Mouse (Mus musculus): Measurements from ENCODE around the gene Ndufv3. TPM values are rescaled to one million over a fixed set of nuclear protein-coding genes. Genes with fewer than 3 reads are reported as not detected.

The Ndufv3 gene
- polyA plus RNA-seq (2017; shearing (Covaris generic)): 100 to 1,000 TPM; 248 to 290 TPM

DNA sequence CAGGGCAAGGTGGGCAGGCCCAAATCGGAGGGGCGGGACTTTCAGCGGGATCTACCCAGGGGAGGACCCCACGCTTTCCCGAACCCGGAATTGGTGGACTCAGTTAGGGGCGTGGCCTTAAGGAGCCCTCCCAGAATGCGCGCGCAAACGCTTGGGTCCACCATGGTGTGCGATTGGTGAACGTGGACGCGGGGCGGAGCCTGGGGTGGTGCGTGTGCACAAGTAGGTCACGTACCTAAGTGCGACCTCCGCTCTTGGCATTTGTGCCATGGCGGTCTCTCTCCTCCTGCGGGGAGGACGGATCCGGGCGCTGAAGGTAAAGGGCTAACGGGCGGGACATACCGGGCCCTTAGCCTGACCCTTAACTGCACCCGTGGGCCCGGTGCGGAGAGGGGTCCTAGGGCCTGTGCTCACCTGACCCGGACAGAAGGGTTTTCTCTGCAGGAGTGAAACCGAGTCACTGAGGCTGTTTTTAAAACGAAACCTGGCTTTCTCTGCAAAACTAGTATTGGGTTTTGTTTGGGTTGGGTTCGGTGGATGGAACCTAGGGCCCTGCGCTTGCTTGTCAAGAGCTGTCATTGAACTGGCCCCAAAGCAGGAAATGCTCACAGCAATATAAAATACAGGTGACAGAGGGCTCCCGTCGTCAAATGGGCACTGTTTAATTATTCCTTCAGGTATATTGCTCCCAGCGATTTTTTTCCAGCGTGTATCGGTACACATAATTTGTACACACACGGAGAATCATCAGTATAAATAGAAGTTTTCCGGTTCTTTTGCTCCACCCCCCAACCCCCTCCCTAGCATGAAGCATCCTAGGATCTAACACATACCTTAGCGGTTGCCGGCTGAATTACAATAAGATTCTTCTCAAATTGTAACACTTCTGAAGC lies at the start of gene Ndufv3, which contains the start of gene Wdr4:
Gene Ndufv3 (plus strand): TSS at position 170 of the 893 bp plus-strand sequence.
Gene Wdr4 (minus strand): TSS at position 35 of the 893 bp plus-strand sequence.
- ATAC-seq: peak; percentile 94

DNA sequence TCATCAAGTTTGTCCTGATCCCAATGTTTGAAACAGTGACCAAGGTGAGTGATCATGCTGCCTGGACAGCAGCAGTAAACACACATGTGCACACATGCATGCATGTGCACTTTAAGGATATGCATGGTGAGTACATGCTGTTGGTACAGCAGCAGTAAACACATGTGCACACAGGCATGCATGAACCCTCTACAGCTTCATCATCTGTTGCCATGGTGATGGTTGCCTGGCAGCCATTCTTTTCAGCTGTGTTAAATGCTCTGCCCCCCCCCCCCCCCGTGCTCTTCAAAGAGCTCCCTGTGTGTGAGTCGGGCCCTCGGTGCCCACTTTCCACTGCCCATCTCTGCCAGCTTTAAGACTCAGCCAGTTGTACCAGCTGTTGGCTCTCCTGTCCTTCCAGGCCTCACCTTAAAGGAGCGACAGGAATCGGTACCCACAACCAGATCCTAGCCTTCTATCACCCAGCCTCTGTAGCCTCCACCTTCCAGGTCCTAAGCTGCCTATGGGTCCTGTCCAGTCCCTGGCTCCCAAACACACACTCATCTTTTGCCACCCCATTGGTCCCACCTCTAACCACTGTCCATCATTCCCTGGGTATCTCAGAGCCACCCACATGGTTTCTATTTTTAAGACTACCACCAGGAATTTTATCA lies 49.0 kb upstream of the Ndufv3 start:
- ATAC-seq: no peak

DNA sequence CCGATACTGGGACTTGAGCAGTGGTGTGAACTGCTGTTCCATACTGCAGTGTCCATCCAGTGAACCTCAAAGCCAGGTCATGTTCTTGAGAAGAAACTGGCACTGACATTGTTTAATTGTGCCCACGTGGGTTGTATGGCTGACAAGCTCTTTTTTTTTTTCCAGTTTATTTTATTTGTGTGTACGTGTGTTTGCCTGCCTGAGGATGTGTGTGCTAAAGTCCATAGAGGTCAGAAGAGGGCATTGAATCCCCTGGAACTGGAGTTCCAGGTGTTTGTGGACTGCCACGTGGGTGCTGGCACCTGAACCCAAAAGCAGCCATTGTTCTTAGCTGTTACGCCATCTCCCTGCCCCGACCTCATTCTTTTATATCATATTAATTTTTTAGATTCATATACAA lies 45.5 kb upstream of the Ndufv3 start:
- no peak for ATAC-seq

DNA sequence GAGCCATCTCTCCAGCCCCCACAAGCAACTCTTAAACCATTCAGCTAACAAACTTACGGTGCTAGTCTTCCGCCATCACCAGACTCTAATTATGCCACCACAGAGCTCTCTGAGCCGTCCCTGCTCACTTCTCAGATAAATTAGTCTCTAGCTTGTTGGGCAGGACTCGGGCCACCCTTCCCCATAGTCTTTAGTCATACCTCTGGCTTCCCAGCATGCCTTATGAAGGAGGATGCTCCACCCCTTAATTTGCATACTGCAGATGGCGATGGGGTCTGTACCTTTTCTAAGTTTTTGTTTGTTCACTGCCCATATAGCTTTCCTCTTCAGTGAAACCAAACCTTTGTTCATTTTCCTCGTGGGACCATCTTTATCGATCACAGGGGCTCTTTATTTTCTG lies 41.3 kb upstream of the Ndufv3 start:
- no peak for ATAC-seq

DNA sequence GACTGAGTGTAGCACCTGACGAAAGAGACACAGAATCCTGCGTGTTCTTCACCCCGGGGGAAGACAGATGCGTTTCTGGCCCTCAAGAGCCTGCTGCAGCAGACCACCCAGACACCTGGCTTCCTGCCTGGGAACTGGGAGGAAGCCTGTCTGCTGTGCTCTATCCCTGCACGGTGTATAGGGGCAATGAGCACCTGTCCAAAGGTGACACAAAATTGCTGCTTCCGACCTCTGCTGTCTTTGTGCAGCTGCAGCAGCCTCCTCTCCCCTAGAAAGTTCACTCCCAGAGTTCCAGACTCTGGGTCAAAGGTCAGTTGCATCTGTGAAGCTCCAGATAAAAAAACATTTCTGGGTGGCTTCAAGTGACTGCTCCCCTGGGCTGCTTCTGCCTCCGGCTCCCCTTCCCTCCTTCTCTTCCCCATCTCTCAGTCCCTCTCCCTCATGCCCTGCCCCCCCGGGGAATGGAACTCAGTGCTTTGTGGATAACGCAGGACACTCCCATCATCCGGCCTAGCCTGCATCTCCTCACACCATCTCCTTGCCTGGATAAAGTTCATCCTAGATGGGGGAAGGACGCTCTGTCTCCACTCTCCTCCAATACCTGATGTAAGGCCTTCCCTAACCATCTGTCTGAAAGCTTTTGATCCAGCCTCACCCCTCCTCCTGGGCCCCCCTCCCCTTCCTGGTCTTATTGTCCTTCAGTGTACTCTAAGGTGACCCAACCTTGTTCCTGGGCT lies 40.6 kb upstream of the Ndufv3 start:
- no peak for ATAC-seq

DNA sequence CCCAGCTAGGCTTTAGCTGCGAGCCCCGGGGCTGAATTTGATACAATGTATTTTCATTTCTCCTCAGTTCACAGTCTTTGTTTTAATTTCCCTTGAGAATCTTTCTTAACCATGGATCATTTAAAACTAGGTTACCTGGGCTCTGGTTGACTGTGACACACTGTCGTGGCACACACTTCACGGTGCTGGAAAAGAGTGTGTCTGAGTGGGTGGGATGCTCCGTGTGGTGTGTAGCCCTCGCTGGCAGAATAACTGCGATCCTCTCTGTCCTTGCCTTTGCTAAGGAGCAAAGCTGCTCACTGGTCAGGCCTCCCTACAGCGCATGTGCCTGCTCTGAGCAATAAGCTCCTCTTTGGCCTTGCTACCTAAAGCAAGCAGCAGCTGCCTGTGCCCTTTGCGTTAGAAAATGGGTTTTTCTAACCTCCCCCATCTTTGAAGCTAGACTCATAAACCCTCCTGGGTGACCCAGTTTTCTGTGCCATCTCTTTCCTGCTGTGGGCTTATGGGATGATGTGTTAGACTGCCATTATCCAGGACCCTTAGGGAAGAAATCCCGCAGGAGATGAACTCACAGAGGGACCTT lies 33.2 kb upstream of the Ndufv3 start:
- no peak for ATAC-seq

DNA sequence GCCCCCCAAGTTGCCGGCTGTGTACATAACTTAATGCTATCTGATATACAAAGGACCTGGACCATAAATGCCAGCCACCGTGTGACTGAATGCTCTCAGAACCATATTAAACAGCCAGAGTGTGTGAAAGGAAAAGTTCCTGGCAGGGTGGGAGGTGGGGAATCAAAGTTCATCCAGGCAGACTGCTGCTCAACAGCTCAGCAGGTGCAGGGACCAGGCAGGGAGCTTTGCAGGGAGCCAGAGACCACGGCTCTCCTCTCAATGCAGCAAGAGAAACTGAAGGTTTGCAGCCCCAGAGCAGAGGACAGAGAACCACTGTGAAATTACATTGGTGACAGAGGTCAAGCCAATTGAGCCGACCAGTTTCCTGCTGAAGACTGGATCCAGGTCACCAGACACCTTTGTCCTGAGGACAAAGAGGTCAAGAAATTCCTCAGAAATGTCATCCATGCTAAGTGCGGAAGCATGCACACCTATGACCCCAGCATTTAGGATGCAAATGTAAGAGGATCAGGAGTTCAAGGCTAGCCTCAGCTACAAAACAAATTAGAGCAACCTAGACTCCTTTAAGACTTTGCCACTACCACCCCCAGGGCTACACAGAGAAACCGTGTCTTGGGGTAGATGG lies 32.4 kb upstream of the Ndufv3 start:
- ATAC-seq: no peak

DNA sequence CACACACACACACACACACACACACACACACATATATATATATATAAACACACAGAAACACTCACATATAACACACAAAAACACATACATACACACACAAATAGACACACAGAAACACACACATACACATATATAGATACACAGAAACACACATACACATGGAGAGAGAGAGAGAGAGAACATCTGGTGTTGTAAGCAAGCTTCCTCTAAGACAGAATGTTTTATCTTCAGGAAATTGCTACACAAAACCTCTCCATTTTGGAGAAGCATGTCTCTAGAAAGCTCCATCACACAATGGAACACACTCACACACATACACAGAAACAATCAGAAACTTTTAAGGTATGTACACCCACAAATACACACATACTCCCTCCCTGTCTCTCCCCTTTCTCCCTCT lies 28.6 kb upstream of the Ndufv3 start:
- ATAC-seq: no peak

DNA sequence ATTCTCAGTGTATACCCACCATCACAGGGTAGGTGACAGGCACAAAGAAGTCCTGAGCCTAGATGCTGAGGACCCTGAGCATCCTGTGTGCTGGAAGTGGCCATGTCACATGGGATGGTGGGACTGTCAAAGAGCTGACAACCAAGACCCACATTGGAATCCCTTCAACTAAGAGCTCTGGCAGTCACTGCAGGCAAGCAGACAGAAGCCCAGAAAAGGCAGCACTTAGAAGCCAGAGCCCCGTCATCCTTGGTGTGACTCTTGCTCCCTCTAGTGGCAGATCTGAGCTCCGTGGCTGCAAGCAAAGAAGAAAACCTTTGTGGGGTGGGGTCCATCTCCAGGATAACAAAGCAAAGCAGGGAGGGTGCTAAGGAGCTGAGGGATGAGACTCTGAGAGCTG lies 27.5 kb upstream of the Ndufv3 start:
- no peak for ATAC-seq

DNA sequence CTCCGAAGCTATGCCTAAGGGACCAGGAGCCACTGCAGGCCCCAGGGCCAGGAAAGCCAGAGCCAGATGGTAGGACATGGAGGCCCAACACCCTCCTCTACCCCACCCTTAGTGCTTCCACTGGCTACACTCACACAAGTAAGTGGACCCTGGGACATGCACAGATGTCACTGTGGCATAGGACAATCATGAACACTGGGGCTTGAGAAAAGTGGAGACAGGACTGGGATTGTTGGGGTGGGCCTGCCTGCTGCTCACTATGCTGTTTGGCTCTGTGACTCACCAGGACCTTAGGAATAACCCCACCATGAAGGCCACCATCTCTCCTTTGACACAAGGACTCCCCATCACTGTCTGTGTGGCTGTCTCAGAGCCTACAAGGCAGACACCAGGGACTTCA lies 24.9 kb upstream of the Ndufv3 start:
- ATAC-seq: no peak

DNA sequence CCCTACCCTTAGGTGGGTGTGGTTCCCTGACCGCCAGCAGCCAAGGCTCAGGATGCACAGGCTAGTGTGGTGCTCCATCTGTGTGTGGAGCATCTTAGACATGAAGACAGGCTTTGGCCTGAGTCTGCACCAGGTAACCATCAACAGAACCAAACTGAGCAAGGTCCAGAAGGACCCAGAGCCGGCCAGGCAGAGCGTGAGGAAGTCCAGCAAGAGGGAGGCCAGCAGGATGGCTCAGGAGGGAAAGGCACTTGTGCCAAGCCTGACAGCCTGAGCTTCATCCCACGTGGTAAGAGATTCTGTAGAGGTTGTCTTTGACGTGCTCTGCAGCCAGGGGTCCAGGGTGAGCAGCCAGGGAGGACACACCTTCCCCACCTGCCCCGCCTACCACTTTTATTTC lies 22.2 kb upstream of the Ndufv3 start:
- ATAC-seq: no peak

DNA sequence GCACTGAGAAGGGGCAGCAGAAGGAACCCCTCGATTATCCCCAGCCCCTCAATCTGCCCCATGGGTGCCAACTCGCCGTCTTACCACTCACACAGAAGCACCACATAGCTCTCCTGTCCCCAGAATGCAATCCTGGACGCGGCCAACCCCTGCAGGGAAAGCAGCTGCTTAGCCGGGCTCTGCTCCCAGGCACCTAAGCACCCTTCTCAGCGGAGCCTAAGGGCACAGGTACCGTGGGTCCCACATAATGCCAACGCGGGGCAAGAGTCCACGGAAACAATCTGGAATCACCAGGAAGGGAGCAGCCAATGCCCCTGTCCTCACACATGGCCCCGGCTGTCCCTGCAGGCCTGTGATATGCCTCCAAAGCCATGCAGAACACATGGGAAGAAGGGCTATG lies 20.2 kb upstream of the Ndufv3 start:
- ATAC-seq: no peak

DNA sequence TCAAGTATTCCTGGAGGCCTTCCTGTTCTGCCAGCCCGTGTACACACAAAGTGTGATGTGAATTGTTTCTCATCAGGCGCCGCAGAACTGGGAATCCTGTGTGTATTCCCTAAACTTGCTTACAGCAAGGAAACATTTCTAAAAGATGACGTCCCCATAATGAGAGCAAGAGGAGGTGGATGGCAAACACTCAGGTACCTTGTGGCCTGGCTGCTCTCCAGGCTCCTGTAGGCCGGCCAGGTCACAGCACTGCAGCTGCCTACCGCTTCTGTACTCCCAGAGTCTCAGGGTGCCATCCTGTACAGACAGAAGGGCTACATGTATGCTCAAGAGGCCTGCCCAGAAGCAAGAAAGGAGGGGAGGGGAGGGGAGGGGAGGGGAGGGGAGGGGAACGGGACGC lies 19.5 kb upstream of the Ndufv3 start:
- no peak for ATAC-seq

DNA sequence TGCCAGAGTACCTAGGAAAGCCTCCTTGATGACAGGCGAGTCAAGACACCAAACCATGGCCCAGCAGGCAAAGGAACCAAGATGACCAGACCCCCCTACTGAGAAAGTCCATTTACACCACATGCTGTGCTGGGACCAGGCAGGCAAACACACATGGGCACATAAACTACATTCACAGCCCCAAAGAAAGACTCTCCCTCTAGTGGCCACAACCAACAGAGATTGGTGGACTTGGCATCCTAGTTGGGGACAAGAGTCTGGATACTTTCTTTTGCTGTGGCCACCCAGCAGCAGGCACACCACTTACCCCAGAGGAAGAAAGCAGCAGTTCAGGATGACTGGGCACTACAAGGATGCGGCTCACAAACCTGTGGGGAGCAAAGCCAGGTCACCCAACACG lies 19.0 kb upstream of the Ndufv3 start:
- ATAC-seq: no peak

DNA sequence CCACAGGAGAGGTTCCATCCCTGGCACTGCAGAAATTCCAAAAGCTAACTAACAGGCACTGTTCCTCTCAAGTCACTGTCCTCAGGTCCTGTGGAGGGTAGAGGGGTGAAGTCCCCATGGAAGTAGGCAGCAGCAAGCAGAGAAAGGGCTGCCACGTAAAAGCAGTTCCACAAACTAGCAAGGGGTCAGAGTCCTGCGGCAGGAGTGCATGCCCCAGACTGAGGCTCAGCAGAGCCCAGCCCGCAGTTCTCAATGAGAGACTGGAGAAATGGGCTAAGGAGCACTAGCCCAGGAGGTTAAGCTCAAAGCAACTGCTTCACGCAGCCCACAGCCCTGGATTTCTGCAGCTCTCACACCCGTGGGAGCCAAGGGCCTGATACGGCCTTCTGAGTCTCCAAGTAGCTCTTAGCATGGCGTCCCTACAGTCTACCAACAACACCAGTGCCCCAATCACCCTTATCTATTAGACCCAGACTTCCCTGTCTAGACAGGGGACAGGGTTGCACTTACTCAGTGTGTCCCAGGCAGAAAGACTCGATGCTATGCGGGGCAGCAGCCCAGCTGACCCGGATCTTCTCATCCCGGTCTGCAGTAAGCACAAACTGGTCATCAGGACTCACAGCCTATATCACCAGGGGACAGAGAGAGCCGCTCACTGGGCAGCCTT lies 17.5 kb upstream of the Ndufv3 start:
- no peak for ATAC-seq

DNA sequence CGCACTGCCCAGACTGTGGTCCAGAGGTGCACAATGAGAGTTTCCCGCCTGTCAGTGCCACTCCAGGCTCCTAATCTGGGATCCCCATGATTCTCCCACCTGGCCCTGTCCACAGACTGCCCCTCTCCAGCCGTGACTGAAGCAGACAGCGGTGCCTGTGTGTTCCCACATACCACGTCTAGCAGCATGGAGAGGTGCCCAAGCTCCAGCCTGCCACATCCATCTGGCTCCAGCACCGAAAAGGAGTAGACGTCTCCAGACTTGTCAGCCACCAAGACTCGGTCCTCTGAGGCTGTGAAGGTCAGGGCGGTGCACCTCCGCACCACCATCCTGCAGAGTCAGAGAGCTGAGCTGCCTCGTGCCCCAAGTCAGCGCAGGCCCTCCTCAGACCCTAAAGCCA lies 16.6 kb upstream of the Ndufv3 start:
- ATAC-seq: no peak

DNA sequence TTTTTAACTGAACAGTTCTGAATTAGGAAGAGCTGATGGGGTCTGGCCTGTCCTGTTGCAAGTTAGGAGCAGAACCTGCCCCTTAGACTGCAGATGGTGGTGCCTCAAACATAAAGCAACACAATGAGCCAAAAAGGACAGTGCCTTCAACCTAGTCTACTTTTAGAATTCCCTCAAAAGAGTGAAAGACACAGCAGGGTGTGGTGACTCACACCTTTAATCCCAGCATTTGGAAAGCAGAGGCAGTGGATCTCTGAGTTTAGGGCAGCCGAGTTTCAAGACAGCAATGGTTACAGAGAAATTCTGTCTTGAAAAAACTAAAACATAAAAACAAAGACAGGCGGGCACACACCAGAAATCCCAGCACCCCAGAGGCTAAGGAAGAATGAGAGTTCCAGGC lies 16.0 kb upstream of the Ndufv3 start:
- ATAC-seq: no peak

DNA sequence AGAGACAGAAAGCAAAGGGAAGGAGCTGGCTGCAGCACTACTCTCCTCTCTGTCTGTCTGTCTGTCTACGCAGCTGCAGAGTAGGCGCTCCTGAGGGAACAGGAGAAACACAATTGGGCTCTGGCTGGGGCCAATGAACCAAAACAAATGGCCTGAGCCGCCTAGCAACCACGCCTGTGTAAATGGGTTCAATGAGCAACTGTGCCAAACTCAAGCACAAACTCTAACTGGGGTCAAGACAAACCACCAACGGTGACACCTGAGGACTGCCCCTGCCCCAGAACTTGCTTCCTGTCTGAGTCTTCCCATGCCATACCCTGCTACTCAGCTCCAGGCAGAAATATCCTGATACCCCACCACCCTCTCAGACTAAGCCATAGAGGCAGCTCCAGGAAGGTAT lies 14.9 kb upstream of the Ndufv3 start:
- no peak for ATAC-seq

DNA sequence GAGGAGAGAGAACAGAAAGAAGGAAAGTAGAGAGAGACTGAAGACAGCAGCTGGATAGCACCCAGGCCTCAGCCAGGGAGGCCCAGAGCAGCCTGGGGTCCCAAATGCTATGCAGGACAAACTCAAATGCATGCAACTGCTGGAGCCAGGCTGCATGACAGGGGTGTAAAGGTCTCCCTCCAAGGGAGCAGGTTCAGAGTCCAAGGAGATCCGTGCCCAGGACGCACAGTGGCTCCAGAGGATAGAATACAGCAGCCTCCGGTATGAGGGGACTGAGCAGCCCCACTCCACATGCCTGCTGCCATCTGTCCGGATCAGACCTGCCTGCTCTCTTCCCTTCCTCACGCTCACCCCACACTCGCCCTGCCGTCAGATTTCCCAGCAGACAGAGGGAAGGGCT lies 13.6 kb upstream of the Ndufv3 start:
- no peak for ATAC-seq

DNA sequence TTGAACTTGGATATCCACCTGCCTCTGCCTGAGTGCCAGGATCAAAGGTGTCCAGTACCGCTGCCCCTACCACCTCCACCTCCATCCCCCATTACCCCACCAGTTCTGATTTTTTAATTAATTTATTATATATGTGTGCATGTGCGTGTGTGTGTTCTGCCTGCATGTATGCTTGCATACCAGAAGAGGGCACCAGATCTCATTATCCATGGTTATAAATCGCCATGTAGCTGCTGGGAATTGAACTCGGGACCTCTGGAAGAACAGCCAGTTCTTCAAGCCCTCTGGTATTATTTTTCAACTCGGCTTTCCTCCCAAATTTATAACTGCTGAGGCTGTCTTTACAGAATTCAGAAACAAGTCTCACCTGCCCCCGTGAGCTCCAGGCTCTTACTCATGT lies 9.0 kb upstream of the Ndufv3 start:
- ATAC-seq: no peak

DNA sequence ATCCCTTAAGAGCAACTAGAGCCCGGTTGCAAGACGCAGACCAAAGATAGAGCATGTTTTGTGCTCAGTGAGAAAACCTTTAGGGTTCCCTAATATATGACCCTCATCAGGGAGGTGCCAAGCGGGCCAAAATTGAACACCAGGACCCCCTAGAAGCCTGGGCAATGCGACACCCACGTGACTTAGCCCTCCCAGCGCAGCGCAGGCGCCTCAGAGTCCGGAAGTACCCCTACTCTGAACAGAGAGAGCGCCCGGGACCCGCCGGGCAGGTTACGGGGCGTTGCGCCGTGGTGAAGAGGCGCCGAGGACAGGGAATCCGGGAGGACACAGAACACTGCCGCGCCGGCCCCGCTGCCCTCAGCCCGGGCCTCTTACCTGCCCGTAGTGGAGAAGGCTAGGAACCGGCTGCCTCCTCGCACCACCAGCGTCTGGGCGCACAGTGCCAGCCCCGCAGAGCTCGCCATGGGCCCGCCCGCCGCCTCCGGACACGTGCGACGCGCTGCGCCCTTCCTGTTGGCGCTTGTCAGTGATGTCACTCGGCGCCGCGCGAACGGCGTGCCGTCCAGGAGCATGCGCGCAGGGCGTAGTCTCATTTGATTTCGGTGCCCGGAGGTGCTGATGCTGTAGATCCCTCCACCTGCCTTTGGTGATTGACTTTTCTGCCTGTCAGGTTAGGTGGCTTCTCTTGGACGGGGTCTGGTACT lies 8.0 kb upstream of the Ndufv3 start:
- peak; percentile 89 for ATAC-seq

Data from activated CD4-positive, CD25-positive, alpha-beta regulatory T cell, adult 4 months (primary cell).